8 mouse cellular contexts compared by ENCODE assay signal in the genomic region with DNA sequence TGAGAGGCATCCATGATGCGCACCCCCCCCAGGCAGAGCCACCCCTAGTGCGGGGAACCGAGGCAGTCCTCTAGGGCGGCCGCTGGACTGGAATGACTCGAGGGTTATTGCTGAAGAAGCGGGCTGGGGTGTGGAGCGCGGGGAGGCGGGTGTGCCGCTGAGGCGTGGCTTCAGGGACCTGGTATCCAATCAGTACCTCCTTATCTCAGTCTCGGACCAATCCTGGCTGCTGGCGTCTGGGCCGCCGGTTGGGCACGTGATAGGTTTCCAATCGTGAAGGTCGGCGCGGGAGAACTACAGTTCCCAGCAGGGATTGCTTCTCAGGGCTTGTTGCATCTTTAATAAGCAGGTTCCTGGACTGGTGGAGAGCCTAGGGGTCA. TPM values are rescaled to one million over a fixed set of nuclear protein-coding genes. Genes with fewer than 3 reads are reported as not detected.
A peak's percentile ranks its signal among the peaks of the same experiment; 100 is the strongest.
DNase-seq lines count a peak whose midpoint lies in the region; ATAC-seq and TF ChIP-seq lines count a peak whose summit lies in the region.

No protein-coding gene starts in this region.

- H3K4me3 ChIP-seq in cortical plate, adult 2 months (ENCODE audit: insufficient read depth, low read length): peak overlapping the region; percentile 61
- peak overlapping the region; percentile 94 for H3K4me3 ChIP-seq in megakaryocyte, embryonic 14.5 days (replicated peaks)

- H3K27me3 ChIP-seq in megakaryocyte, embryonic 14.5 days (replicated peaks): no peaks in the 10 kb centered on the region

- no peak for TF ChIP-seq CTCF in cortical plate, adult 2 months (IDR thresholded peaks at IDR 0.05; ENCODE audit: extremely low read depth, insufficient read depth, low read length)

- TF ChIP-seq POLR2A in cortical plate, adult 2 months (IDR thresholded peaks at IDR 0.05; ENCODE audit: extremely low read depth, insufficient read depth, low read length): no peak

- ATAC-seq in activated CD4-positive, CD25-positive, alpha-beta regulatory T cell, adult 4 months: peak; percentile 97

- peak; percentile 94 to 96 for DNase-seq in gastrocnemius, adult 8-10 months (ENCODE audit: low spot score in 2 of 2)
- peak; percentile 70 for DNase-seq in hindlimb bud, embryonic 11.5 days (ENCODE audit: extremely low spot score, low read depth, low spot score)
- DNase-seq in left cerebral cortex, adult 8-10 months (ENCODE audit: low spot score in 2 of 2): peak; percentile 86 to 97
- peak; percentile 98 to 99 for DNase-seq in right cerebral cortex, postnatal 10 days (ENCODE audit: low spot score in 2 of 2)
- peak; percentile 79 for DNase-seq in urinary bladder, postnatal 25 days (ENCODE audit: low spot score)

- peaks cover 3% of the 10 kb centered on the region; the same call in 1 of the 2 replicates for H3K9me3 ChIP-seq in megakaryocyte, embryonic 14.5 days

- H3K36me3 ChIP-seq in megakaryocyte, embryonic 14.5 days (replicated peaks; ENCODE audit: low read length): peaks cover 28% of the 10 kb centered on the region

- no peaks in the 10 kb centered on the region for H3K4me1 ChIP-seq in cortical plate, adult 2 months (ENCODE audit: control insufficient read depth, insufficient read depth, low read length)
- H3K4me1 ChIP-seq in megakaryocyte, embryonic 14.5 days: peaks cover 27% of the 10 kb centered on the region

- H3K27ac ChIP-seq in cortical plate, adult 2 months (ENCODE audit: insufficient read depth, low read length): peak overlapping the region; percentile 87

RNA-seq across cellular contexts. Expression of a gene that starts 0.4 kb away (rescaled TPM):
- polyA plus RNA-seq in activated CD4-positive, CD25-positive, alpha-beta regulatory T cell, adult 4 months (2017; shearing (Covaris generic)): 100 to 1,000 TPM; 110 to 119 TPM
- 82.1 and 85.2 TPM in 2 replicates for polyA plus RNA-seq in cortical plate, adult 2 months (2012; rRNA removed)
- 100 to 1,000 TPM; 260 to 279 (median 270) TPM for total RNA-seq in gastrocnemius, adult 8-10 months (2022)
- total RNA-seq in left cerebral cortex, adult 8-10 months (2022): 100 to 1,000 TPM; 142 to 166 (median 150) TPM
- polyA plus RNA-seq in megakaryocyte, embryonic 14.5 days (2012; ENCODE audit: insufficient read depth, low replicate concordance): 14.5 and 15.8 TPM in 2 replicates

RNA-seq across cellular contexts. Expression of a gene that starts 4.8 kb away (rescaled TPM):
- polyA plus RNA-seq in activated CD4-positive, CD25-positive, alpha-beta regulatory T cell, adult 4 months (2017; shearing (Covaris generic)): 10 to 100 TPM; 66.2 to 66.4 TPM
- polyA plus RNA-seq in cortical plate, adult 2 months (2012; rRNA removed): 17.3 and 17.9 TPM in 2 replicates
- total RNA-seq in gastrocnemius, adult 8-10 months (2022): 10 to 100 TPM; 33.5 to 42.3 (median 36.9) TPM
- total RNA-seq in left cerebral cortex, adult 8-10 months (2022): 10 to 100 TPM; 24.9 to 36.6 (median 29.2) TPM
- 1.00 TPM in 1 of 2 replicates, not detected in the other for polyA plus RNA-seq in megakaryocyte, embryonic 14.5 days (2012; ENCODE audit: insufficient read depth, low replicate concordance)

Comparison
In these comparisons a context has a peak if more than half of its experiments do, and no peak if none do; other contexts are left out.
1. Peak in every context shown above with its lines: DNase-seq, ATAC-seq, H3K4me3 ChIP-seq and H3K27ac ChIP-seq.